Mouse (Mus musculus): ENCODE measurements around the gene Celf2.

- TF ChIP-seq CTCF (IDR thresholded peaks at IDR 0.05; ENCODE audit: extremely low read depth, insufficient read depth, insufficient read length, insufficient replicate concordance) (no peak), POLR2A (IDR thresholded peaks at IDR 0.05; ENCODE audit: low read depth, low read length) (no peak)
Observed at GRCm38 (mm10) chr2:6893597-6893996, 615.8 kb downstream of the Celf2 start.
